8 mouse cellular contexts compared by ENCODE assay signal in the genomic region with DNA sequence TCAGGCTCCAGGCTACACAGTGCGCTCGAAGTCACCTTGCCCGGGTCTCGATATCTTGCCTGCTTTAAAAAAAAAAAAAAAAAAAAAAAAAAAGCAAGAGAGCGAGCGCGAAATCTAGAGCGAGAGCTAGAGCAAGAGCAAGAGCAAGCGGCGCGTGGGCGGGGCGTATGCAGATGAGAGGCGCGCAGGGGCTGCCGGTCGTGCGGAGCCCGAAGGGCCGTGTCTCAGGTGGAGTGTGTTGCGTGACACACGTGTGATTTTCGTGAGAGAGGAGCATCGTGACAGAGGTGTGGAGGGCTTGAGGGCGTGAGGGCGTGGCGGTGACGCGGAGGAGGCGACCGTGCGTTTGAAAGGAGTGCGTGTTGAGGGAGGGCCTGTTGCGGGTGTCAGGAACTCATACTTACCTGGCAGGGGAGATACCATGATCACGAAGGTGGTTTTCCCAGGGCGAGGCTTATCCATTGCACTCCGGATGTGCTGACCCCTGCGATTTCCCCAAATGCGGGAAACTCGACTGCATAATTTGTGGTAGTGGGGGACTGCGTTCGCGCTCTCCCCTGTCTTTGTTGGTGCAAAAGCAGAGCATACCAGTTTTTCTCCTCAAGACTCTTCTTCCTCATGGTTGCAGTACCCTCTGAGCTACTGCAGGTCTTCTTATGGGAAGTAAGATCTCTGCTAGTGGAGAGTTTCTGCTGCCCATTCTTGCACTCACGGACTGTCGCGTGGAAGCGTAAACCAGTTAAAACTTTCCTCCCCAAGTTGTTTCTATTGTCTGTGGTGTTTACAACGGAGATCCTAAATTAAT. TPM values are rescaled to one million over a fixed set of nuclear protein-coding genes. Genes with fewer than 3 reads are reported as not detected.
DNase-seq lines count a peak whose midpoint lies in the region; ATAC-seq lines count a peak whose summit lies in the region.
"Not testable (repeated sequence)": the region's sequence is repeated elsewhere in the genome, so short reads cannot be mapped to it uniquely, and the experiment has no call there.

No protein-coding gene starts in this region.

- not testable (repeated sequence) for H3K4me3 ChIP-seq in forebrain, embryonic 12.5 days (replicated peaks); heart, embryonic 11.5 days (ENCODE audit: low read depth, low read length); intestine, embryonic 14.5 days (ENCODE audit: low read depth, low read length); lung, embryonic 16.5 days (ENCODE audit: low read length); neural tube, embryonic 12.5 days

- H3K4me2 ChIP-seq in forebrain, embryonic 12.5 days; heart, embryonic 11.5 days; intestine, embryonic 14.5 days (ENCODE audit: low read length); lung, embryonic 16.5 days (ENCODE audit: low read depth, low read length); neural tube, embryonic 12.5 days (replicated peaks): not testable (repeated sequence)

- H3K36me3 ChIP-seq in forebrain, embryonic 12.5 days (replicated peaks); heart, embryonic 11.5 days (ENCODE audit: control insufficient read depth, insufficient read depth, low read length); intestine, embryonic 14.5 days (ENCODE audit: control insufficient read depth, insufficient read depth, low read length); lung, embryonic 16.5 days (ENCODE audit: control insufficient read depth, insufficient read depth, low read length); neural tube, embryonic 12.5 days: not testable (repeated sequence)

- ATAC-seq in forebrain, embryonic 12.5 days (ENCODE audit: low FRiP score) = peak; percentile 69
- ATAC-seq in heart, embryonic 11.5 days (replicated peaks; ENCODE audit: insufficient number of reproducible peaks, low FRiP score, low TSS enrichment) = peak; percentile 55
- ATAC-seq in intestine, embryonic 14.5 days (replicated peaks; ENCODE audit: low FRiP score, low TSS enrichment, low read depth) = peak; percentile 70
- ATAC-seq in lung, embryonic 16.5 days (ENCODE audit: low read depth) = peak; percentile 59
- peak; percentile 46 for ATAC-seq in neural tube, embryonic 12.5 days (ENCODE audit: low FRiP score, low read depth)

- not testable (repeated sequence) for H3K9ac ChIP-seq in forebrain, embryonic 12.5 days; heart, embryonic 11.5 days (ENCODE audit: low read depth, low read length); intestine, embryonic 14.5 days (ENCODE audit: low read length); lung, embryonic 16.5 days (ENCODE audit: low read length); neural tube, embryonic 12.5 days

- H3K27ac ChIP-seq in forebrain, embryonic 12.5 days; heart, embryonic 11.5 days (ENCODE audit: low read depth, low read length); intestine, embryonic 14.5 days (ENCODE audit: low read depth); lung, embryonic 16.5 days (ENCODE audit: low read length); neural tube, embryonic 12.5 days: not testable (repeated sequence)

- peak; percentile 70 to 87 for DNase-seq in adrenal gland, adult (ENCODE audit: inconsistent age in 2 of 2, low spot score in 1 of 2)
- not testable (repeated sequence) for DNase-seq in intestine, embryonic 14.5 days (ENCODE audit: low spot score)
- peak; percentile 56 to 60 for DNase-seq in left cerebral cortex, postnatal 10 days (ENCODE audit: extremely low spot score in 1 of 2, low spot score in 2 of 2)
- peak; percentile 32 to 65 for DNase-seq in thymus, adult 18-20 months

- 0% methylated on average over 8 of the region's 48 CpGs for WGBS in forebrain, embryonic 12.5 days
- WGBS in heart, embryonic 11.5 days (ENCODE audit: insufficient replicate concordance) = 0% methylated on average over 4 of the region's 48 CpGs
- WGBS in intestine, embryonic 14.5 days = 0% methylated on average over 3 of the region's 48 CpGs
- WGBS in lung, embryonic 16.5 days = 0% methylated on average over 2 of the region's 48 CpGs
- WGBS in neural tube, embryonic 12.5 days = under 1% methylated on average over 9 of the region's 48 CpGs

- intact Hi-C loops in left cerebral cortex, postnatal 10 days (cut with DNase I) = not testable (repeated sequence)

- not testable (repeated sequence) for H3K4me1 ChIP-seq in forebrain, embryonic 12.5 days; heart, embryonic 11.5 days (ENCODE audit: control insufficient read depth, insufficient read depth, low read length); intestine, embryonic 14.5 days (replicated peaks; ENCODE audit: control insufficient read depth, insufficient read depth, low read length); lung, embryonic 16.5 days (replicated peaks; ENCODE audit: control insufficient read depth, insufficient read depth, low read length); neural tube, embryonic 12.5 days

- H3K9me3 ChIP-seq in forebrain, embryonic 12.5 days; heart, embryonic 11.5 days (replicated peaks; ENCODE audit: control insufficient read depth, low read length); intestine, embryonic 14.5 days (ENCODE audit: control insufficient read depth, low read length); lung, embryonic 16.5 days (ENCODE audit: control insufficient read depth, low read length); neural tube, embryonic 12.5 days: not testable (repeated sequence)

- not testable (repeated sequence) for H3K27me3 ChIP-seq in forebrain, embryonic 12.5 days; heart, embryonic 11.5 days (ENCODE audit: control insufficient read depth, insufficient read depth, low read length); intestine, embryonic 14.5 days (replicated peaks; ENCODE audit: control insufficient read depth, insufficient read depth, low read length); lung, embryonic 16.5 days (ENCODE audit: control insufficient read depth, insufficient read depth, low read depth, low read length); neural tube, embryonic 12.5 days (replicated peaks)

RNA-seq across cellular contexts. Expression of gene Eapp, which starts 18.3 kb away (rescaled TPM):
- polyA plus RNA-seq in forebrain, embryonic 12.5 days (2016; fragmentation: Nextera tagmentation; extraction: Ambion mirVana) = 77.3 and 83.5 TPM in 2 replicates
- polyA plus RNA-seq in heart, embryonic 11.5 days (2014; fragmentation: Nextera tagmentation; extraction: Ambion mirVana) = 49.9 and 52.4 TPM in 2 replicates
- 59.2 and 61.5 TPM in 2 replicates for polyA plus RNA-seq in intestine, embryonic 14.5 days (2014; fragmentation: Nextera tagmentation; extraction: Ambion mirVana)
- 10 to 100 TPM; 38.0 to 44.2 TPM for total RNA-seq in left cerebral cortex, postnatal 10 days (2021)
- polyA plus RNA-seq in lung, embryonic 16.5 days (2015; fragmentation: Nextera tagmentation; extraction: Ambion mirVana) = 61.8 and 62.7 TPM in 2 replicates
- 71.3 and 81.3 TPM in 2 replicates for polyA plus RNA-seq in neural tube, embryonic 12.5 days (2016; fragmentation: Nextera tagmentation; extraction: Ambion mirVana)

RNA-seq across cellular contexts. Expression of gene Sptssa, which starts 57.7 kb away (rescaled TPM):
- polyA plus RNA-seq in forebrain, embryonic 12.5 days (2016; fragmentation: Nextera tagmentation; extraction: Ambion mirVana) = 164 and 171 TPM in 2 replicates
- polyA plus RNA-seq in heart, embryonic 11.5 days (2014; fragmentation: Nextera tagmentation; extraction: Ambion mirVana) = 125 and 140 TPM in 2 replicates
- polyA plus RNA-seq in intestine, embryonic 14.5 days (2014; fragmentation: Nextera tagmentation; extraction: Ambion mirVana) = 216 and 224 TPM in 2 replicates
- total RNA-seq in left cerebral cortex, postnatal 10 days (2021) = 10 to 100 TPM; 43.8 to 44.2 TPM
- 198 and 203 TPM in 2 replicates for polyA plus RNA-seq in lung, embryonic 16.5 days (2015; fragmentation: Nextera tagmentation; extraction: Ambion mirVana)
- polyA plus RNA-seq in neural tube, embryonic 12.5 days (2016; fragmentation: Nextera tagmentation; extraction: Ambion mirVana) = 169 and 171 TPM in 2 replicates
